Mouse (Mus musculus) CH12.LX (cell line): Measurements from ENCODE around the gene Kpna7.

ENCODE experiments used
- CHD2 ChIP-seq: IDR thresholded peaks from 2 replicates; pipeline ENCODE4 v1.6.1; 2011; ENCODE audit warnings: low read length, improper control_type of control experiment
- CTCF ChIP-seq, 2 experiments: IDR thresholded peaks in 1 of 2; conservative IDR thresholded peaks in 1 of 2; 2 replicates each; pipeline ENCODE4 v1.5.1; 2011 to 2012; ENCODE audit warnings: low read depth in 2 of 2, low read length in 2 of 2, improper control_type of control experiment in 1 of 2, inconsistent platforms in 1 of 2, mild to moderate bottlenecking in 1 of 2, moderate library complexity in 1 of 2
- ELF1 ChIP-seq: IDR thresholded peaks from 2 replicates; pipeline ENCODE4 v1.6.1; 2014; ENCODE audit warnings: low read depth, mild to moderate bottlenecking, inconsistent platforms, low read length, improper control_type of control experiment
- EP300 ChIP-seq: IDR thresholded peaks from 2 replicates; pipeline ENCODE4 v1.6.1; 2011; ENCODE audit warnings: low read length, improper control_type of control experiment
- GABPA ChIP-seq: IDR thresholded peaks from 2 replicates; pipeline ENCODE4 v1.6.1; 2012; ENCODE audit warnings: low read depth, low read length, improper control_type of control experiment, inconsistent platforms; ENCODE audit not compliant: insufficient replicate concordance
- MAX ChIP-seq: IDR thresholded peaks from 2 replicates; pipeline ENCODE4 v1.6.1; 2011; ENCODE audit warnings: low read length, improper control_type of control experiment
- MAZ ChIP-seq: IDR thresholded peaks from 2 replicates; pipeline ENCODE4 v1.6.1; 2012; ENCODE audit warnings: low read depth, mild to moderate bottlenecking, inconsistent platforms, low read length, improper control_type of control experiment, moderate library complexity
- POLR2A ChIP-seq: IDR thresholded peaks from 2 replicates; pipeline ENCODE4 v1.6.1; 2011; ENCODE audit warnings: low read depth, mild to moderate bottlenecking, improper control_type of control experiment, low read length
- SIN3A ChIP-seq: IDR thresholded peaks from 2 replicates; pipeline ENCODE4 v1.6.1; 2012; ENCODE audit warnings: low read length, improper control_type of control experiment, inconsistent platforms
- TBP ChIP-seq: conservative IDR thresholded peaks from 2 replicates; pipeline ENCODE4 v1.6.1; 2011; ENCODE audit warnings: low read depth, low read length, improper control_type of control experiment
- TCF12 ChIP-seq: IDR thresholded peaks from 2 replicates; pipeline ENCODE4 v1.6.1; 2014; ENCODE audit warnings: low read depth, mild to moderate bottlenecking, inconsistent platforms, low read length, improper control_type of control experiment
- ZNF384 ChIP-seq: IDR thresholded peaks from 2 replicates; pipeline ENCODE4 v1.6.1; 2012; ENCODE audit warnings: low read depth, low read length, improper control_type of control experiment, inconsistent platforms

DNA sequence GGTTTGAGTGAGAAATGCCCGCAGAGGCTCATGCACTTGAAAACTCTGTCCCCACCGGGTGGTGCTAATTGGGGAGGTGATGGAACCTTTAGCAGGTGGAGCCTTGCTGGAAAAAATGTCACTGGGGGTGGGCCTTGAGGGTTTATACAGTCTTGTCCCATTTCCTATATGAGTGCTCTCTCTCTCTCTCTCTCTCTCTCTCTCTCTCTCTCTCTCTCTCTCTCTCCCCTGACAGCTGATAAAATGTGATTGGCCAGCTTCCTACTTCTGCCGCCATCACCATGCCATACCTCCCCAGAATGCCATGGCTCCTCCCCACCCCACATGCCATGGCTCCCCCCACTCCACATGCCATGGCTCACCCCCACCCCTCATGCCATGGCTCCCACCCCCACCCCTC is 8.7 kb downstream of the Kpna7 start:
- TF ChIP-seq GABPA (no peak), CHD2 (no peak), MAX (no peak), TCF12 (no peak), ZNF384 (no peak), POLR2A (no peak), CTCF (conservative IDR thresholded peaks at IDR 0.05 in 1 of 2, IDR thresholded peaks at IDR 0.05 in 1 of 2; ENCODE audit: low read depth in 2 of 2, low read length in 2 of 2) (no peak), TBP (no peak), SIN3A (no peak), MAZ (no peak), EP300 (no peak), ELF1 (no peak)
